Mouse (Mus musculus) hindbrain, postnatal 0 days (tissue): ENCODE results near the gene Dph1. TPM values are rescaled to one million over a fixed set of nuclear protein-coding genes. Genes with fewer than 3 reads are reported as not detected.
A peak's percentile ranks its signal among the peaks of the same experiment; 100 is the strongest.

Experiments used
- ATAC-seq: fragments of 200-750 bp; cut with Nextera tagmentation; 2 replicates; pipeline ENCODE4 v1.8.0; 2017; ENCODE audit warnings: mild to moderate bottlenecking, moderate TSS enrichment, moderate library complexity
- DNase-seq: peaks from one replicate; pipeline ENCODE4 v3.0.0-alpha.2; 2015; ENCODE audit warnings: low spot score
- H3K27ac ChIP-seq: fragments of 300-500 bp; sonication (generic); 2 replicates; pipeline ENCODE4 v1.5.1; 2014; ENCODE audit warnings: mild to moderate bottlenecking
- H3K27me3 ChIP-seq: fragments of 300-500 bp; sonication (generic); 2 replicates; pipeline ENCODE4 v1.6.1; 2014; ENCODE audit warnings: low read length, mixed read lengths; ENCODE audit not compliant: insufficient read depth
- H3K36me3 ChIP-seq: fragments of 300-500 bp; sonication (generic); 2 replicates; pipeline ENCODE4 v1.6.1; 2014; ENCODE audit warnings: low read length, mixed read lengths; ENCODE audit not compliant: insufficient read depth
- H3K4me1 ChIP-seq: fragments of 300-500 bp; sonication (generic); 2 replicates; pipeline ENCODE4 v1.6.1; 2014; ENCODE audit warnings: antibody characterized with exemption, low read length, mixed read lengths; ENCODE audit not compliant: insufficient read depth
- H3K4me2 ChIP-seq: fragments of 300-500 bp; sonication (generic); 2 replicates; pipeline ENCODE4 v1.6.1; 2014; ENCODE audit warnings: low read depth, mild to moderate bottlenecking, low read length, moderate library complexity, mixed read lengths
- H3K4me3 ChIP-seq: fragments of 300-500 bp; sonication (generic); 2 replicates; pipeline ENCODE4 v1.5.1; 2014; ENCODE audit warnings: low read length
- H3K9ac ChIP-seq: fragments of 300-500 bp; sonication (generic); replicated peaks from 2 replicates; pipeline ENCODE4 v1.6.1; 2014; ENCODE audit warnings: mild to moderate bottlenecking, low read length, moderate library complexity, mixed read lengths
- H3K9me3 ChIP-seq: fragments of 300-500 bp; sonication (generic); 2 replicates; pipeline ENCODE4 v1.6.1; 2016; ENCODE audit warnings: low read length, mixed read lengths
- CTCF ChIP-seq: IDR thresholded peaks from 2 replicates; pipeline ENCODE4 v1.5.1; 2016; ENCODE audit warnings: antibody characterized with exemption, control low read depth, low read depth
- WGBS: fragments of 180-500 bp; shearing (Covaris S2); extraction: QIAGEN DNeasy Blood & Tissue Kit; methylation state at CpG from one replicate; pipeline ENCODE4 v1.1.7; 2014; 5-methylcytosine and 5-hydroxymethylcytosine counted together
- polyA plus RNA-seq: library from polyadenylated mRNA; unstranded; fragments of >200 nt; fragmentation: Nextera tagmentation; extraction: Ambion mirVana; gene quantifications from 2 replicates; pipeline ENCODE4 v1.2.1, GENCODE M21; 2015
- total RNA-seq: library from RNA; depleted of rRNA; stranded (reverse); fragments of >200 nt; gene quantifications from 2 replicates; pipeline ENCODE4 v1.2.3, GENCODE M21; 2014

Gene Dph1
- total and polyA plus RNA-seq, 2 experiments from 2014 or later: 13.6 to 39.2 TPM

GRCm38 (mm10) chr11:75198792-75199191 is 7.8 kb upstream of the Dph1 start:
- peak; percentile 40 for DNase-seq
- Histone ChIP-seq H3K9me3 (no peaks in the 10 kb centered on the region), H3K9ac (no peak overlapping the region), H3K36me3 (no peaks in the 10 kb centered on the region), H3K27me3 (peaks cover 3% of the 10 kb centered on the region; the same call in 1 of the 2 replicates), H3K4me2 (no peak overlapping the region), H3K4me1 (no peaks in the 10 kb centered on the region; the same call in 1 of the 2 replicates), H3K4me3 (no peak overlapping the region), H3K27ac (no peak overlapping the region)
- WGBS: 48% methylated on average over 4 of the region's 4 CpGs
- TF ChIP-seq CTCF: no peak
- ATAC-seq: no peak

- no peak for ATAC-seq
- WGBS: 52% methylated on average over 7 of the region's 7 CpGs
- Histone ChIP-seq H3K4me1 (no peaks in the 10 kb centered on the region; the same call in 1 of the 2 replicates), H3K27me3 (peaks cover 3% of the 10 kb centered on the region; the same call in 1 of the 2 replicates), H3K36me3 (no peaks in the 10 kb centered on the region), H3K4me2 (no peak overlapping the region), H3K27ac (no peak overlapping the region), H3K4me3 (no peak overlapping the region), H3K9me3 (no peaks in the 10 kb centered on the region), H3K9ac (no peak overlapping the region)
- no peak for DNase-seq
- TF ChIP-seq CTCF: no peak
Observed at GRCm38 (mm10) chr11:75197956-75198355, 6.9 kb upstream of the Dph1 start.

- H3K4me1 ChIP-seq: no peaks in the 10 kb centered on the region; the same call in 1 of the 2 replicates
- H3K36me3 ChIP-seq: no peaks in the 10 kb centered on the region
- peak overlapping the region; percentile 61; the same call in 1 of the 2 replicates for H3K27ac ChIP-seq
- WGBS: 55% methylated on average over 6 of the region's 6 CpGs
- H3K9ac ChIP-seq: no peak overlapping the region
- H3K27me3 ChIP-seq: peaks cover 3% of the 10 kb centered on the region; the same call in 1 of the 2 replicates
- H3K4me3 ChIP-seq: 0 out of 2 replicates have a peak overlapping the region, but pooled peaks have one; percentile 55
- ATAC-seq (no peak), DNase-seq (no peak)
- no peak for TF ChIP-seq CTCF
- H3K9me3 ChIP-seq: no peaks in the 10 kb centered on the region
- H3K4me2 ChIP-seq: peak overlapping the region; percentile 69
Observed at GRCm38 (mm10) chr11:75196131-75196530, 5.1 kb upstream of the Dph1 start.

GRCm38 (mm10) chr11:75194850-75195461 is 3.9 kb upstream of the Dph1 start:
- TF ChIP-seq CTCF: no peak; the same call in 1 of the 2 replicates
- no peaks in the 10 kb centered on the region; the same call in 1 of the 2 replicates for H3K4me1 ChIP-seq
- H3K36me3 ChIP-seq: no peaks in the 10 kb centered on the region
- H3K27ac ChIP-seq: peak overlapping the region; percentile 61
- no peaks in the 10 kb centered on the region for H3K9me3 ChIP-seq
- H3K9ac ChIP-seq: peak overlapping the region; percentile 54
- H3K27me3 ChIP-seq: peaks cover 3% of the 10 kb centered on the region; the same call in 1 of the 2 replicates
- peak overlapping the region; percentile 69 for H3K4me2 ChIP-seq
- ATAC-seq (peak; percentile 30; the same call in 1 of the 2 replicates), DNase-seq (peak; percentile 87)
- WGBS: under 1% methylated on average over 38 of the region's 39 CpGs
- peak overlapping the region; percentile 55 for H3K4me3 ChIP-seq

- DNase-seq (peak; percentile 30), ATAC-seq (no peak)
- H3K4me3 ChIP-seq: peak overlapping the region; percentile 55
- WGBS: under 1% methylated on average over 52 of the region's 52 CpGs
- TF ChIP-seq CTCF: no peak
- peak overlapping the region; percentile 48; the same call in 1 of the 2 replicates for H3K27ac ChIP-seq
- H3K9me3 ChIP-seq: no peaks in the 10 kb centered on the region
- no peaks in the 10 kb centered on the region for H3K36me3 ChIP-seq
- peak overlapping the region; percentile 54 for H3K9ac ChIP-seq
- no peaks in the 10 kb centered on the region; the same call in 1 of the 2 replicates for H3K4me1 ChIP-seq
- H3K27me3 ChIP-seq: peaks cover 3% of the 10 kb centered on the region; the same call in 1 of the 2 replicates
- H3K4me2 ChIP-seq: peak overlapping the region; percentile 69
Observed at GRCm38 (mm10) chr11:75194121-75194849, 3.2 kb upstream of the Dph1 start.

- Histone ChIP-seq H3K9me3 (no peaks in the 10 kb centered on the region), H3K36me3 (no peaks in the 10 kb centered on the region), H3K27ac (peak within 1 kb of the TSS; percentile 48; the same call in 1 of the 2 replicates), H3K4me1 (no peaks in the 10 kb centered on the region; the same call in 1 of the 2 replicates), H3K4me2 (peak within 1 kb of the TSS; percentile 69), H3K27me3 (peaks cover 3% of the 10 kb centered on the region; the same call in 1 of the 2 replicates), H3K9ac (peak within 1 kb of the TSS; percentile 54), H3K4me3 (peak within 1 kb of the TSS; percentile 55)
- under 1% methylated on average over 76 of the region's 84 CpGs for WGBS
- DNase-seq (peak; percentile 55), ATAC-seq (no peak)
- TF ChIP-seq CTCF: no peak
Observed at GRCm38 (mm10) chr11:75193256-75194071, 2.4 kb upstream of the Dph1 start, which contains the start of gene Rtn4rl1. Gene Rtn4rl1, plus strand, starts transcription at chr11:75193783.
